Mouse (Mus musculus) intestine, embryonic 15.5 days (tissue): Measurements from ENCODE around the gene Ift22. TPM values are rescaled to one million over a fixed set of nuclear protein-coding genes. Genes with fewer than 3 reads are reported as not detected.
"Not testable (repeated sequence)": the region's sequence is repeated elsewhere in the genome, so short reads cannot be mapped to it uniquely, and the experiment has no call there.

Experiments
- ATAC-seq: fragments of 200-750 bp; cut with Nextera tagmentation; 2 replicates; pipeline ENCODE4 v1.8.0; 2017; ENCODE audit warnings: moderate TSS enrichment, moderate library complexity
- H3K27ac ChIP-seq: fragments of 300-500 bp; sonication (generic); 2 replicates; pipeline ENCODE4 v1.5.1; 2015; ENCODE audit warnings: mild to moderate bottlenecking, inconsistent platforms
- H3K27me3 ChIP-seq: fragments of 300-500 bp; sonication (generic); replicated peaks from 2 replicates; pipeline ENCODE4 v1.6.1; 2015; ENCODE audit warnings: inconsistent platforms
- H3K36me3 ChIP-seq: fragments of 300-500 bp; sonication (generic); 2 replicates; pipeline ENCODE4 v1.6.1; 2015; ENCODE audit warnings: inconsistent platforms
- H3K4me1 ChIP-seq: fragments of 300-500 bp; sonication (generic); replicated peaks from 2 replicates; pipeline ENCODE4 v1.6.1; 2015; ENCODE audit warnings: inconsistent platforms
- H3K4me2 ChIP-seq: fragments of 300-500 bp; sonication (generic); replicated peaks from 2 replicates; pipeline ENCODE4 v1.6.1; 2015; ENCODE audit warnings: mild to moderate bottlenecking, inconsistent platforms
- H3K4me3 ChIP-seq: fragments of 300-500 bp; sonication (generic); replicated peaks from 2 replicates; pipeline ENCODE4 v1.5.1; 2015; ENCODE audit warnings: inconsistent platforms
- H3K9ac ChIP-seq: fragments of 300-500 bp; sonication (generic); 2 replicates; pipeline ENCODE4 v1.6.1; 2015; ENCODE audit warnings: inconsistent platforms
- H3K9me3 ChIP-seq: fragments of 300-500 bp; sonication (generic); 2 replicates; pipeline ENCODE4 v1.6.1; 2016; ENCODE audit warnings: inconsistent platforms
- WGBS: fragments of 180-500 bp; shearing (Covaris S2); methylation state at CpG from one replicate; pipeline ENCODE4 v1.1.7; 2015; 5-methylcytosine and 5-hydroxymethylcytosine counted together
- polyA plus RNA-seq: library from polyadenylated mRNA; unstranded; fragments of >200 nt; fragmentation: Nextera tagmentation; extraction: Ambion mirVana; gene quantifications from 2 replicates; pipeline ENCODE4 v1.2.1, GENCODE M21; 2015

The Ift22 gene
- polyA plus RNA-seq, 1 experiment from 2014 or later, result 54.4 TPM

DNA sequence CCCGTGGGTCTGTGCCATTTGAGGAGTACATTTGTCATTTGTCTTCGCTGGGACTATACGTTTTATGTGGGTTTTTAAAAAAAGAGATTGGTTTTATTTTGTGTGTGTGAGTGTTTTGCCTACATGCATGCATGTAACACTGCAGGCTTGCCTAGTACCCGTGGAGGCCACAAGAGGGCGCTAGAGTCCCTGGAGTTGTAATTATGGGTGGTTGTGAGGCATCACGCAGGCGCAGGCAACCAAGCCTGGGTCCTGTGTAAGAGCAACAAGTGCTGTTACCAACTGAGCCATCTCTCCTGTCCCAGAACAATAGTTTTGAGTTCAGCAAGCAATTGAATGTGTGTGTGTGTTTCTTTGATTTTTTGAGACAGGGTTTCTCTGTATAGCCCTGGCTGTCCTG is 31.3 kb downstream of the Ift22 start:
- Histone ChIP-seq H3K9ac (no peak overlapping the region), H3K36me3 (no peaks in the 10 kb centered on the region), H3K27me3 (no peaks in the 10 kb centered on the region), H3K4me3 (no peak overlapping the region), H3K4me2 (no peak overlapping the region), H3K9me3 (no peaks in the 10 kb centered on the region), H3K4me1 (no peaks in the 10 kb centered on the region), H3K27ac (no peak overlapping the region)
- no peak for ATAC-seq
- WGBS, result 66% methylated on average over 7 of the region's 7 CpGs

DNA sequence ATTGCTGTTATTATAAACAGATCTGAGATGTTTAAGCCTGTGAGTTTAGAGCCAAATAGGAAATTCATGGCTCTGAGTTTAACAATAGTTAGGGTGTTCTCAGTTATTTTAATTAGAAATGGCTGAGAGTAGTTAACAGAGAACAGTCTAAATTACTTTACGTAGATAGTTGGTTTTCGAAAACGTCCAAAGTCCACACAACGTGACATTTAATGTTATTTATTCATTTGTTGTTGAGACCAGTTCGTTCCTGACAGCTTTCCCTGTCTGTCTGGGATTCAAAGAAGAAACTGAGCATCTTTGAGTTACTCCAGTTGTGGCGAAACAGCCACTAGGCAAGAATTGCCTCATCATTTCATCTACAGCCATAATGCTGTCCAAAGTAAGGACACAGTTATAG is 32.1 kb downstream of the Ift22 start:
- H3K9ac ChIP-seq, H3K4me1 ChIP-seq, H3K27ac ChIP-seq, ATAC-seq, H3K9me3 ChIP-seq, H3K27me3 ChIP-seq, H3K4me2 ChIP-seq, H3K4me3 ChIP-seq, H3K36me3 ChIP-seq: not testable (repeated sequence)
- WGBS, result 76% methylated on average over 6 of the region's 6 CpGs

- 84% methylated on average over 12 of the region's 12 CpGs for WGBS
- H3K9ac ChIP-seq, result no peak overlapping the region
Observed at GRCm38 (mm10) chr5:136940845-136941560, 33.1 kb downstream of the Ift22 start.

DNA sequence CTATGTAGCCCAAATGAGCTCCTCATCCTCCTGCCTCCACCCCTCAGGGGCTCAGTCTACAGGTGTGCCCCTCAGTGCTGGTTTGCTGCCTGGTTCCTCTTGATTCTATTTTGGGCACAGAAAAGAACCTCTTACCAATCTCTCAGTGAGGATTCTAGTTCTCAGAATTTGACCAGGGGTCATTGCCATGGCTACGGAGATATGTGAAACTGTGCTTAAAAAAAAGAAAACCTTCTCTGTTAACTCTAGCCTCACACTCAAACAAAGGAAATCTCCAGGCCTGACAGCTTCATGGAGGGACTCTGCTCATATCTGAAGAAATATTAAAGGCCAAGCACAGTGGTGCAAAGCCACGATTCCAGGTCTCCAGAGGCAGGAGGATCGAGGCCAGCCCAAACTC is 34.8 kb downstream of the Ift22 start:
- no peaks in the 10 kb centered on the region for H3K27me3 ChIP-seq
- no peaks in the 10 kb centered on the region for H3K9me3 ChIP-seq
- H3K36me3 ChIP-seq, result no peaks in the 10 kb centered on the region
- no peak overlapping the region for H3K27ac ChIP-seq
- H3K4me3 ChIP-seq, result no peak overlapping the region
- no peak for ATAC-seq
- 68% methylated on average over 3 of the region's 3 CpGs for WGBS
- H3K9ac ChIP-seq, result no peak overlapping the region
- no peak overlapping the region for H3K4me2 ChIP-seq
- no peaks in the 10 kb centered on the region for H3K4me1 ChIP-seq

More at GRCm38 (mm10) chr5:136940845-136941560, 33.1 kb downstream of the Ift22 start:
- no peaks in the 10 kb centered on the region for H3K27me3 ChIP-seq
- H3K4me1 ChIP-seq, result no peaks in the 10 kb centered on the region
- H3K27ac ChIP-seq, result no peak overlapping the region
- no peak overlapping the region for H3K4me3 ChIP-seq
- no peaks in the 10 kb centered on the region for H3K9me3 ChIP-seq
- ATAC-seq, result no peak
- H3K36me3 ChIP-seq, result no peaks in the 10 kb centered on the region
- H3K4me2 ChIP-seq, result no peak overlapping the region

DNA sequence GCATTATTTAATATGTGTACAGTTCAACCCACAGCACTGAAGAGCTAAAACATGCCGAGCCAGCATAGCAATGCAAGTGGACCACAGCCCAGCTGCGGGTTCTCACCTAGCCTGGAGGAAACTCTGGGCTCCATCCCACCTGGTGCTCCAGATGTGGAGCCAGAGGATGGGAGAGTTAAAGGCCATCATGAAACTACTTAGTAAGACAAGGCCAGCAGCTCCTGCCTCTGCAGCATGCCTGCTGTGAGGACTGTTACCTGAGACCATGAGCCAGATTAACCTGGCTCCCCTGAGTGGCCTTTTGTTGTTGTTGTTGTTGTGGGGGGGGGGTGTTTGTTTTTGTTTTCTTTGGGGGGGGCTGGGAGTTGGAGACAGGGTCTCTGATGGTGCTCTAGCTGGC is 35.4 kb downstream of the Ift22 start:
- 75% methylated on average over 2 of the region's 2 CpGs for WGBS

DNA sequence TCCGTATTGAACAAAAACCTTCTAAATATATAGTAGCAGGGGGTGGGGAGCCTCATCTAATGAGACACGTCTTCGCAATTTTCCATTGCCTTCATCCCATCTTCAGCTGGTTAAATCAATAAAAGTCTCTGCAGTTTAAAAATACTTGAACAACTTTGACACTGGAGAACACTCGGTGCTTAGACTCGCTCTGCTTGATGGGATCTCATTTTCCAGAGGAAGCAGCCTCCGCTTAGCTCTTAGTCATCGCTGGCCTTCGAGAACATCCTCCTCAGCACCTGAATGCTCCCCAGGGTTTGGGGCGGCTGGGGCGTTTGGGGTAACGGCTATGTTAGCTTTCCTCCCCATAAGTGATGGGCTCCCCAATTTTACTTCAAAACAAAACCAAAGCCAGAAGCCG is 37.1 kb downstream of the Ift22 start:
- Histone ChIP-seq H3K4me3 (no peak overlapping the region), H3K27me3 (no peaks in the 10 kb centered on the region), H3K4me2 (no peak overlapping the region), H3K9me3 (no peaks in the 10 kb centered on the region), H3K4me1 (no peaks in the 10 kb centered on the region), H3K36me3 (no peaks in the 10 kb centered on the region), H3K27ac (no peak overlapping the region), H3K9ac (no peak overlapping the region)
- no peak for ATAC-seq
- WGBS, result 75% methylated on average over 12 of the region's 12 CpGs

More for the DNA sequence above, 35.4 kb downstream of the Ift22 start:
- ATAC-seq, result no peak
- H3K9me3 ChIP-seq, result no peaks in the 10 kb centered on the region
- no peak overlapping the region for H3K4me2 ChIP-seq
- H3K4me3 ChIP-seq, result no peak overlapping the region
- H3K27me3 ChIP-seq, result no peaks in the 10 kb centered on the region
- H3K9ac ChIP-seq, result no peak overlapping the region
- H3K4me1 ChIP-seq, result no peaks in the 10 kb centered on the region
- H3K36me3 ChIP-seq, result no peaks in the 10 kb centered on the region
- H3K27ac ChIP-seq, result no peak overlapping the region

- H3K27ac ChIP-seq, result no peak overlapping the region
Observed at GRCm38 (mm10) chr5:136947874-136948273, 39.9 kb downstream of the Ift22 start.

DNA sequence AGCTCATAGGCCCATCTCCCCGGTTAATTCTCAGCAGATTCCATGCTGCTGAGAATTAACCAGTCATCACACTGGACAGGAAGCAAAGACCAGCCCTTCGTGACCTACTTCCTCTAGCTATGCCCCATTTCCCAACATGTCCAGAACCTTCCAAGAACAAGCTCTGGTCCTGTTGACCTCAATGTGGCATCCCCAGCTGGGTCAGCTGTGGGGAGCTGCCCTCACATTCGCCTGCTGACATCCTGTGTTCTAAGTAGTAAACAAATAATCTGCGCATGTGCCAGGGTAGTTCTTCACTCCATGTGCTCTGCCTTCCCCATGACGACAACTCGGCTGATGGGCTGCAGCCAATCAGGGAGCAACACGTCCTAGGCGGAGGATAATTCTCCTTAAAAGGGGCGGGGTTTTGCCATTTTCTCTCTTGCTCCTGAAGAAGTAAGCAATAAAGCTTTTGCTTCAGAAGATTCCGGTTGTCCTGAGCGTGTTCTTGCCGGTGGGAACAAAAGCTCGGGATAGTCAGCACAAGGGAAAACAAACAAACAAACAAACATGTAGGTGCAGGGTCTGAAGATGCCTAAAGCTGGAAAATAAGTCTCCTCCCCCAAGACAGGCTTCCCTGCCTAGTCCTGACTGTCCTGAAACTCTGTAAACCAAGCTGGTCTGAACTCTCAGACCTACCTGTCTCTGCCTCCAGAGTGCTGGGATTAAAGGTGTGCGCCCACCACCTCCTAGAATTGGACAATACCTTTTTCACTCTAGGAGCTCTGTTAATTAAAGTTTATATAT is 41.8 kb downstream of the Ift22 start:
- H3K9ac ChIP-seq, H3K36me3 ChIP-seq, H3K4me1 ChIP-seq, H3K4me3 ChIP-seq, H3K9me3 ChIP-seq, H3K27me3 ChIP-seq, ATAC-seq, H3K4me2 ChIP-seq, H3K27ac ChIP-seq: not testable (repeated sequence)
- WGBS, result 79% methylated on average over 14 of the region's 14 CpGs

More at GRCm38 (mm10) chr5:136947874-136948273, 39.9 kb downstream of the Ift22 start:
- Histone ChIP-seq H3K27me3 (no peaks in the 10 kb centered on the region), H3K9me3 (no peaks in the 10 kb centered on the region), H3K4me2 (no peak overlapping the region), H3K36me3 (no peaks in the 10 kb centered on the region), H3K4me1 (no peaks in the 10 kb centered on the region), H3K9ac (no peak overlapping the region), H3K4me3 (no peak overlapping the region)
- ATAC-seq, result no peak

DNA sequence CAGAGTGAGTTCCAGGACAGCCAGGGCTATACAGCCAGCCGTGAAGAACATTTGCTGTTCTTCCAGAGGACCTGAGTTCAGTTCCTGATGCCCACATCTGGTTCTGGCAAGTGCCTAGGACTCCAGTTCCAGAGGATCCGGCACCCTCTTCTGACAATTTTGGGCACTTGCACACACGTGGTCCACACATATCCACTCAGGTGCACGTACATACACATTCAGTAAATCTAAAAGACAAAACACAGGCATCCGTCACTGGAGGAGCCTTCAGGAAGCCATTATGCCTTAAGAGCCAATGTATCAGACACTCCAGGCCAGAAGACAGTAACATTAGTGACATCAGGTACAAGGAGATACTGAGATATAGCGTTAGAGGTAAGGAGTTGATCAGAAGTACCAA is 42.6 kb downstream of the Ift22 start:
- ATAC-seq, result no peak
- WGBS, result 91% methylated on average over 6 of the region's 6 CpGs
- Histone ChIP-seq H3K9me3 (no peaks in the 10 kb centered on the region), H3K4me1 (peaks cover 7% of the 10 kb centered on the region), H3K27me3 (no peaks in the 10 kb centered on the region), H3K4me3 (no peak overlapping the region), H3K27ac (no peak overlapping the region), H3K36me3 (no peaks in the 10 kb centered on the region; the same call in 1 of the 2 replicates), H3K9ac (no peak overlapping the region), H3K4me2 (no peak overlapping the region)

GRCm38 (mm10) chr5:136952153-136952552 is 44.2 kb downstream of the Ift22 start:
- peaks cover 15% of the 10 kb centered on the region for H3K4me1 ChIP-seq
- H3K4me3 ChIP-seq, result no peak overlapping the region
- H3K9me3 ChIP-seq, result no peaks in the 10 kb centered on the region
- WGBS, result 70% methylated on average over 4 of the region's 4 CpGs
- peak overlapping the region; percentile 55; the same call in 1 of the 2 replicates for H3K4me2 ChIP-seq
- H3K9ac ChIP-seq, result no peak overlapping the region
- no peaks in the 10 kb centered on the region; the same call in 1 of the 2 replicates for H3K36me3 ChIP-seq
- no peaks in the 10 kb centered on the region for H3K27me3 ChIP-seq
- H3K27ac ChIP-seq, result no peak overlapping the region
- no peak for ATAC-seq

GRCm38 (mm10) chr5:136953015-136953414 is 45.1 kb downstream of the Ift22 start, which contains the start of gene Fis1:
Fis1 (plus strand) TSS chr5:136953275.
- peak within 1 kb of the TSS; percentile 78 for H3K9ac ChIP-seq
- peak within 1 kb of the TSS; percentile 73 for H3K4me3 ChIP-seq
- H3K4me2 ChIP-seq, result peak within 1 kb of the TSS; percentile 55
- no peaks in the 10 kb centered on the region for H3K9me3 ChIP-seq
- peaks cover 15% of the 10 kb centered on the region for H3K4me1 ChIP-seq
- no peaks in the 10 kb centered on the region; the same call in 1 of the 2 replicates for H3K36me3 ChIP-seq
- no peaks in the 10 kb centered on the region for H3K27me3 ChIP-seq
- H3K27ac ChIP-seq, result peak within 1 kb of the TSS; percentile 78; the same call in 1 of the 2 replicates
- ATAC-seq, result peak; percentile 99
- under 1% methylated on average over 23 of the region's 23 CpGs for WGBS

DNA sequence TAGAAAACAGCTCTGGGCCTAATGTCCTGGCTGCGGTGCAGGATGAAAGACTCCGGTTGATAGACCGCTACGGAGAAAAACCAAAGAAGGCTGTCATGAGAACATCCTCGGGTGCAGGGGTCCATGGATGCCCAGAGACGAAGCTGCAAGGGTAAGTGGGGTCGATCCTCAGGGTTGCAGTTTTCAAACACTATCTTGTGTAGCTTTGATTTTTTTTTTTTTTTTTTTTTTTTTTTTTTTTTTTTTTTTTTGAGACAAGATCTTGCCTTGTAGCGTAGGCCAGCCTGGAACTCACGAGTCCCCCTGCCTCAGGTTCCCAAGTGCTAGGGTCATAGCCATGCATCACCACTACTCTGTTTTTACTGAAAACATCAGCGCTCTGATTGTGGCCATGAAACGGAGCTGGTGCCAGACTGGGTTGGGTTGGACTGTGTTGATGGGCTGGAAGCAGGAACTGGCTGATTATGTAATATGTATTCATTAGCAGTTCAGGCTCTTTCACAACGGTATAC is 45.5 kb downstream of the Ift22 start:
- no peaks in the 10 kb centered on the region; the same call in 1 of the 2 replicates for H3K36me3 ChIP-seq
- no peaks in the 10 kb centered on the region for H3K27me3 ChIP-seq
- peaks cover 17% of the 10 kb centered on the region for H3K4me1 ChIP-seq
- H3K4me2 ChIP-seq, result peak overlapping the region; percentile 55
- peak; percentile 48; the same call in 1 of the 2 replicates for ATAC-seq
- H3K4me3 ChIP-seq, result peak overlapping the region; percentile 73
- 1% methylated on average over 12 of the region's 12 CpGs for WGBS
- H3K27ac ChIP-seq, result peak overlapping the region; percentile 78; the same call in 1 of the 2 replicates
- H3K9me3 ChIP-seq, result no peaks in the 10 kb centered on the region
- H3K9ac ChIP-seq, result peak overlapping the region; percentile 78
